Mouse (Mus musculus) forebrain, embryonic 16.5 days (tissue): ENCODE measurements at regions not wholly inside any gene's neighbourhood (a gene's known extent, or its start where the extent isn't known, plus 50 kb on each side); places are given as distances from the start of the nearest gene placed in this dataset.

ENCODE experiments used
- ATAC-seq: fragments of 200-750 bp; cut with Nextera tagmentation; 2 replicates; pipeline ENCODE4 v1.8.0; 2017; ENCODE audit warnings: mild to moderate bottlenecking, moderate library complexity
- H3K27ac ChIP-seq: fragments of 300-500 bp; sonication (generic); 2 replicates; pipeline ENCODE4 v1.5.1; 2014; ENCODE audit warnings: low read length, control low read depth
- H3K27me3 ChIP-seq: fragments of 300-500 bp; sonication (generic); replicated peaks from 2 replicates; pipeline ENCODE4 v1.6.1; 2014; ENCODE audit warnings: low read length; ENCODE audit not compliant: control insufficient read depth, insufficient read depth
- H3K36me3 ChIP-seq: fragments of 300-500 bp; sonication (generic); 2 replicates; pipeline ENCODE4 v1.6.1; 2014; ENCODE audit not compliant: control insufficient read depth, insufficient read depth
- H3K4me1 ChIP-seq: fragments of 300-500 bp; sonication (generic); replicated peaks from 2 replicates; pipeline ENCODE4 v1.6.1; 2014; ENCODE audit warnings: low read length; ENCODE audit not compliant: control insufficient read depth, insufficient read depth
- H3K4me2 ChIP-seq: fragments of 300-500 bp; sonication (generic); 2 replicates; pipeline ENCODE4 v1.6.1; 2014; ENCODE audit warnings: mild to moderate bottlenecking, low read length, control low read depth
- H3K4me3 ChIP-seq: fragments of 300-500 bp; sonication (generic); replicated peaks from 2 replicates; pipeline ENCODE4 v1.5.1; 2014; ENCODE audit warnings: mild to moderate bottlenecking, low read length, control low read depth
- H3K9ac ChIP-seq: fragments of 300-500 bp; sonication (generic); replicated peaks from 2 replicates; pipeline ENCODE4 v1.6.1; 2014; ENCODE audit warnings: low read depth, low read length, control low read depth
- H3K9me3 ChIP-seq: fragments of 300-500 bp; sonication (generic); 2 replicates; pipeline ENCODE4 v1.6.1; 2016; ENCODE audit warnings: low read length; ENCODE audit not compliant: control insufficient read depth
- WGBS: fragments of 180-500 bp; shearing (Covaris S2); extraction: QIAGEN DNeasy Blood & Tissue Kit; methylation state at CpG from one replicate; pipeline ENCODE4 v1.1.7; 2014; 5-methylcytosine and 5-hydroxymethylcytosine counted together

- Histone ChIP-seq H3K4me2 (no peak overlapping the region), H3K27ac (no peak overlapping the region), H3K4me3 (no peak overlapping the region), H3K27me3 (no peaks in the 10 kb centered on the region), H3K9ac (no peak overlapping the region), H3K36me3 (no peaks in the 10 kb centered on the region), H3K9me3 (no peaks in the 10 kb centered on the region), H3K4me1 (no peaks in the 10 kb centered on the region)
- 93% methylated on average over 4 of the region's 4 CpGs for WGBS
- ATAC-seq: no peak
Observed at GRCm38 (mm10) chr9:68072624-68073023, 232.4 kb downstream of the Vps13c start.

GRCm38 (mm10) chr9:68077329-68077728 lies 237.1 kb downstream of the Vps13c start:
- no peaks in the 10 kb centered on the region for H3K36me3 ChIP-seq
- no peak for ATAC-seq

DNA sequence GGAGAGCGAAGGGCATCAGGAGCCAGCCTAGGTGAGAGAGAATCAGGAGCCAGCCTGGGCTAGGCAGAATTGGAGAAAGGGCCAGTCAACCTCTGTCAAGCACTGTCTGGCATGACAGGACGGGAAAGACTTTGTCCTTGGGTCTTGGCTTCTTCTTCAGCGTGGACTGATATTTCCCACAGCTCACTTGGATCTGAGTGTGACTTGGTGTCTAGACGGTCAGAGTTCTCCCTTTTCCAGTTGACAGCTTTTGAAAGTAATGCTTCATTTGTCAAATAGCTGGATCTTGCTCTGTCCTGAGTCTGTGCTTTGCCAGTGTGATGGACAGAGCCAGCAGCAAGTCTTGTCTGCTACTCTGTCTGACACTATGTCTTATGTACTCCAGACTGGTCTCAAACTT lies 243.1 kb downstream of the Vps13c start:
- H3K36me3 ChIP-seq: no peaks in the 10 kb centered on the region
- H3K9me3 ChIP-seq: no peaks in the 10 kb centered on the region
- H3K4me3 ChIP-seq: no peak overlapping the region
- 84% methylated on average over 4 of the region's 4 CpGs for WGBS
- no peak overlapping the region for H3K9ac ChIP-seq
- no peaks in the 10 kb centered on the region for H3K4me1 ChIP-seq
- ATAC-seq: no peak
- no peak overlapping the region for H3K27ac ChIP-seq
- H3K27me3 ChIP-seq: no peaks in the 10 kb centered on the region
- H3K4me2 ChIP-seq: no peak overlapping the region

More at GRCm38 (mm10) chr9:68077329-68077728, 237.1 kb downstream of the Vps13c start:
- H3K4me1 ChIP-seq: no peaks in the 10 kb centered on the region
- H3K4me3 ChIP-seq: no peak overlapping the region
- H3K9me3 ChIP-seq: no peaks in the 10 kb centered on the region
- no peak overlapping the region for H3K9ac ChIP-seq
- no peaks in the 10 kb centered on the region for H3K27me3 ChIP-seq
- 72% methylated on average over 2 of the region's 2 CpGs for WGBS
- H3K4me2 ChIP-seq: no peak overlapping the region
- no peak overlapping the region for H3K27ac ChIP-seq

- Histone ChIP-seq H3K4me1 (no peaks in the 10 kb centered on the region), H3K9ac (no peak overlapping the region), H3K4me2 (no peak overlapping the region), H3K27me3 (no peaks in the 10 kb centered on the region), H3K4me3 (no peak overlapping the region), H3K27ac (no peak overlapping the region), H3K9me3 (no peaks in the 10 kb centered on the region), H3K36me3 (no peaks in the 10 kb centered on the region)
- WGBS: 78% methylated on average over 4 of the region's 4 CpGs
- no peak for ATAC-seq
Observed at GRCm38 (mm10) chr9:68084966-68085365, 244.8 kb downstream of the Vps13c start.

DNA sequence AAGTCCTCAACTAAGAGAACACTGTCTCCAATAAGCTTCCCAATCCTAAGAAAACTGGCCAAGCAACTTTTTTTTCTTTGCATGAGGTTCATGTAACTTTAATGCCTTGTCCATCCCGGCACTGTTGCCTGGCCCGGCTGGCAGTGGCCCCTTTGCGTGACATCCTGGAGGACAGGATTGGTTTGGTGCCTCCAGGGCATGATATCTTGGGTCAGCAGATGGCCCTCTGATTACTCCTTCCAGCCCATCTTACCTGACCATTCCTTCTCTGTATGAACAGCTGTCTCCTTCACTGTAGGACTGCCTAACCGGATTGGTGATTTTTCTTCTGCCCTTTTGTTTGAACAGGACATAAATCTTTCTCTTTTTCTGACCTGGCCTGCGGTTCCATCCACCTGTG lies 254.4 kb downstream of the Vps13c start:
- no peak overlapping the region for H3K4me3 ChIP-seq
- H3K4me1 ChIP-seq: no peaks in the 10 kb centered on the region
- no peaks in the 10 kb centered on the region for H3K36me3 ChIP-seq
- H3K9me3 ChIP-seq: no peaks in the 10 kb centered on the region
- H3K27ac ChIP-seq: no peak overlapping the region
- no peaks in the 10 kb centered on the region for H3K27me3 ChIP-seq
- no peak overlapping the region for H3K4me2 ChIP-seq
- no peak for ATAC-seq
- WGBS: 96% methylated on average over 5 of the region's 5 CpGs
- no peak overlapping the region for H3K9ac ChIP-seq

GRCm38 (mm10) chr9:68109841-68110240 lies 269.6 kb downstream of the Vps13c start:
- no peak overlapping the region for H3K9ac ChIP-seq
- no peaks in the 10 kb centered on the region for H3K9me3 ChIP-seq
- no peak overlapping the region for H3K27ac ChIP-seq
- no peak for ATAC-seq
- H3K36me3 ChIP-seq: no peaks in the 10 kb centered on the region
- H3K4me3 ChIP-seq: no peak overlapping the region
- no peaks in the 10 kb centered on the region for H3K27me3 ChIP-seq
- no peaks in the 10 kb centered on the region for H3K4me1 ChIP-seq
- H3K4me2 ChIP-seq: no peak overlapping the region
- WGBS: 79% methylated on average over 9 of the region's 9 CpGs

DNA sequence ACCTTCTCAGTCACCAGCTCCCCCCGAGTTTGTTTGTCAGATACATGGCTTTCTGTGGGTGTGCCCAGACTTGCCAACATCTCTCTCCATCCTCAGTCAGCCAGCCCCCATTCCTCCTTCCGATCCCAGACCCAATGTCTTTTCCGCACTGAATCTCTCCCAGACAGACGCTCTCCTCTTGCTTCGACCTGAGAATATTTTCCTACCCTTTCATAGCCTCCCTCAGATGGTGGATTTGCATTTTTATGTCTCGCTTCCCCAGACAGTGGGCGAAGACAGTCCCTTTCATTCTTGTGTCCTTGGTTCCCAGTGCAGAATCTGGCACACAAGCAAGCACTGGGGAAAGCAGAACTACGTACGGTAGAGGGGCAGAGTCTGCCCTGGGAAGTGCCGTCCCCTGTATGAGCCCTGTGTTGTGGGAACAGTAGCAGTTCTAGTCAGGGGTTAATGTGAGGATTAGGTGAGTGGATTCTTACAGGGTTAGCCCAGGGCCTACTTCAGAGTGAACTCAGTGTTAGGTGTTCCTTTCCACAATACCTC lies 275.0 kb downstream of the Vps13c start:
- H3K9ac ChIP-seq: no peak overlapping the region
- no peak overlapping the region for H3K4me3 ChIP-seq
- peaks cover 4% of the 10 kb centered on the region for H3K4me1 ChIP-seq
- no peak for ATAC-seq
- H3K27ac ChIP-seq: no peak overlapping the region
- H3K36me3 ChIP-seq: no peaks in the 10 kb centered on the region
- H3K4me2 ChIP-seq: no peak overlapping the region
- no peaks in the 10 kb centered on the region for H3K27me3 ChIP-seq
- WGBS: 80% methylated on average over 10 of the region's 10 CpGs
- H3K9me3 ChIP-seq: no peaks in the 10 kb centered on the region

- no peak overlapping the region for H3K9ac ChIP-seq
- WGBS: 65% methylated on average over 10 of the region's 10 CpGs
- ATAC-seq: peak; percentile 65
Observed at GRCm38 (mm10) chr9:68116221-68116741, 276.1 kb downstream of the Vps13c start.

GRCm38 (mm10) chr9:68118266-68118665 lies 278.1 kb downstream of the Vps13c start:
- H3K36me3 ChIP-seq: no peaks in the 10 kb centered on the region
- peaks cover 4% of the 10 kb centered on the region for H3K4me1 ChIP-seq
- no peaks in the 10 kb centered on the region for H3K9me3 ChIP-seq
- no peak overlapping the region for H3K4me3 ChIP-seq
- no peak overlapping the region for H3K9ac ChIP-seq
- ATAC-seq: no peak
- WGBS: 85% methylated on average over 2 of the region's 2 CpGs
- H3K27ac ChIP-seq: no peak overlapping the region
- H3K4me2 ChIP-seq: no peak overlapping the region
- H3K27me3 ChIP-seq: no peaks in the 10 kb centered on the region

More at GRCm38 (mm10) chr9:68116221-68116741, 276.1 kb downstream of the Vps13c start:
- Histone ChIP-seq H3K36me3 (no peaks in the 10 kb centered on the region), H3K4me2 (no peak overlapping the region), H3K27me3 (no peaks in the 10 kb centered on the region), H3K4me1 (peaks cover 4% of the 10 kb centered on the region), H3K4me3 (no peak overlapping the region), H3K9me3 (no peaks in the 10 kb centered on the region), H3K27ac (no peak overlapping the region)

DNA sequence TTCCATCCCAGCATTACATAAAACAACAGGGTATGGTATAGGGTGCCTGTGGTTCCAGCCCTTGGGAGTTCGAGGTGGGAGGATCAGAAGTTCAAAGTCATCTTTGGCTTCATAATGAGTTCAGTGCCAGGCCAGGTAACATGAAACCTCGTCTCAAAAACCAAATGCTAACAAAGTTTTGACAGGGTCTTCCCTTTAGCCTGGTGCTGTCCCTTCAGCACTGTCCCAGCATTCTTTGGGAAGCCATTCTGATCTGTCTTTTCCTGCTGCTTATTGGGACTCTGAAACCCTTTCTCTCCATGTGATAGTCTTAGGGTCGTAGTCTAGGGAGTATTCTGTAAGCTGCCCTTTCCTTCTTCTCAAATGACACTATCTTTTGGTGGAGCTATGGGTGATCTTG lies 282.1 kb downstream of the Vps13c start:
- no peaks in the 10 kb centered on the region for H3K4me1 ChIP-seq
- no peak overlapping the region for H3K4me3 ChIP-seq
- H3K36me3 ChIP-seq: no peaks in the 10 kb centered on the region
- no peak for ATAC-seq
- H3K9ac ChIP-seq: no peak overlapping the region
- 54% methylated on average over 3 of the region's 3 CpGs for WGBS
- H3K4me2 ChIP-seq: no peak overlapping the region
- H3K27ac ChIP-seq: no peak overlapping the region
- H3K27me3 ChIP-seq: no peaks in the 10 kb centered on the region
- no peaks in the 10 kb centered on the region for H3K9me3 ChIP-seq
